10 mouse cellular contexts compared by ENCODE assay signal in the genomic region with DNA sequence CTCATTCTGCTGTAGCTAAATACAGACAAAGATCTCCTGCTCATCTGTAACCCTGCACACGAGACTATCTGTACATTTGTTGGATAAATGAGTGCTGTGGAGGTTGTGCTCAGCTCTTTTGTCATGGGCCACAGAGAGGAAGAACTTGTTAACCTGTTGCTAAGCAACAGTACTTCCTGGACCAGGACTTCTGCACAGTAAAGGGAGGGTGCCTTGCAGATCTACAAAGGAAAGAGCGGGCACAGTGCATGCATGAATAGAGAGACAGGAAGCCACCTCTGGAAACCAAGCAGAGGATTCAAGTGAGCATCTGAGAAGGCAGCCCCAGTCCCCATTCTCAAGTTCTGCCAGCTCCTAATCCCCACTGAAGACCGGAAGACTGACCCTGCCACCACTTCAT. TPM values are rescaled to one million over a fixed set of nuclear protein-coding genes. Genes with fewer than 3 reads are reported as not detected.
DNase-seq lines count a peak whose midpoint lies in the region.
"Had no signal": no experiment of that assay in that cellular context is flagged by ENCODE, and none has a peak within 500 bp of the region (broad histone marks: within the 10 kb centered on the region; RNA-seq: fewer than 3 reads in every experiment).

No protein-coding gene starts in this region.

- peak; percentile 48 for DNase-seq in retina, postnatal 1 day
- no peak for DNase-seq in retina, embryonic 14.5 days (ENCODE audit: low spot score)
- DNase-seq in forebrain, embryonic 10.5 days (ENCODE audit: extremely low spot score, low spot score): peak; percentile 27
- peak; percentile 27 for DNase-seq in midbrain, embryonic 10.5 days (ENCODE audit: low spot score)
- no peak for DNase-seq in ovary, adult 18-20 months (ENCODE audit: low spot score)
- DNase-seq in MN1 (ENCODE audit: low spot score): no peak
- DNase-seq in gastrocnemius, postnatal 25 days: no peak
- DNase-seq: kidney, postnatal 10 days had no signal

- peak overlapping the region; percentile 17; the same call in 1 of the 2 replicates for H3K27ac ChIP-seq in forebrain, embryonic 10.5 days
- peak overlapping the region; percentile 57; the same call in 1 of the 2 replicates for H3K27ac ChIP-seq in midbrain, embryonic 10.5 days (replicated peaks)
- H3K27ac ChIP-seq: lung, embryonic 15.5 days had no signal

- WGBS in forebrain, embryonic 10.5 days: 22% methylated on average over 3 of the region's 3 CpGs
- 18% methylated on average over 3 of the region's 3 CpGs for WGBS in midbrain, embryonic 10.5 days

- no peaks in the 10 kb centered on the region for H3K27me3 ChIP-seq in forebrain, embryonic 10.5 days (ENCODE audit: poor library complexity, severe bottlenecking)
- no peaks in the 10 kb centered on the region for H3K27me3 ChIP-seq in midbrain, embryonic 10.5 days (ENCODE audit: low read depth, poor library complexity, severe bottlenecking)
- H3K27me3 ChIP-seq: lung, embryonic 15.5 days had no signal

- peaks cover 21% of the 10 kb centered on the region for H3K4me1 ChIP-seq in forebrain, embryonic 10.5 days
- H3K4me1 ChIP-seq in midbrain, embryonic 10.5 days: peaks cover 17% of the 10 kb centered on the region

- no peaks in the 10 kb centered on the region for H3K36me3 ChIP-seq in forebrain, embryonic 10.5 days (replicated peaks)
- no peaks in the 10 kb centered on the region for H3K36me3 ChIP-seq in midbrain, embryonic 10.5 days
- H3K36me3 ChIP-seq: lung, embryonic 15.5 days had no signal

- H3K4me3 ChIP-seq in forebrain, embryonic 10.5 days: no peak overlapping the region
- H3K4me3 ChIP-seq in midbrain, embryonic 10.5 days: no peak overlapping the region
- H3K4me3 ChIP-seq: erythroblast, embryonic 14.5 days; lung, embryonic 15.5 days had no signal

- H3K9me3 ChIP-seq in forebrain, embryonic 10.5 days: no peaks in the 10 kb centered on the region
- no peaks in the 10 kb centered on the region for H3K9me3 ChIP-seq in midbrain, embryonic 10.5 days (replicated peaks)
- H3K9me3 ChIP-seq: lung, embryonic 15.5 days had no signal

RNA-seq across cellular contexts. Expression of gene Fam120a, which starts 27.1 kb away (rescaled TPM):
- polyA plus RNA-seq in forebrain, embryonic 10.5 days (2016; fragmentation: Nextera tagmentation; extraction: Ambion mirVana): 13.7 and 14.5 TPM in 2 replicates
- 13.7 and 14.0 TPM in 2 replicates for polyA plus RNA-seq in midbrain, embryonic 10.5 days (2016; fragmentation: Nextera tagmentation; extraction: Ambion mirVana)
- 100 to 1,000 TPM in 1 of 2 experiments, 10 to 100 TPM in 1; 99.0 to 102 TPM for total RNA-seq in gastrocnemius, postnatal 25 days (2021)

Comparison
In these comparisons a context has a peak if more than half of its experiments do, and no peak if none do; other contexts are left out.
1. DNase-seq: peak in retina, postnatal 1 day (single experiment), forebrain, embryonic 10.5 days (single experiment) and midbrain, embryonic 10.5 days (single experiment); none in retina, embryonic 14.5 days (single experiment), ovary, adult 18-20 months (single experiment), MN1 (single experiment) and gastrocnemius, postnatal 25 days (single experiment).